ENCODE assay signal across 31 mouse cellular contexts in genomic region chr3:121715336-121715735, GRCm38 (mm10). TPM values are rescaled to one million over a fixed set of nuclear protein-coding genes. Genes with fewer than 3 reads are reported as not detected.
DNase-seq lines count a peak whose midpoint lies in the region; ATAC-seq and TF ChIP-seq lines count a peak whose summit lies in the region.
"Had no signal": no experiment of that assay in that cellular context is flagged by ENCODE, and none has a peak within 500 bp of the region (broad histone marks: within the 10 kb centered on the region; RNA-seq: fewer than 3 reads in every experiment).

No protein-coding gene starts in this region.

- no peak overlapping the region for H3K4me2 ChIP-seq in midbrain, postnatal 0 days (ENCODE audit: low read depth, low read length, poor library complexity, severe bottlenecking)
- no peak overlapping the region for H3K4me2 ChIP-seq in midbrain, embryonic 15.5 days
- no peak overlapping the region for H3K4me2 ChIP-seq in forebrain, embryonic 15.5 days (replicated peaks)
- H3K4me2 ChIP-seq: embryonic facial prominence, embryonic 12.5 days; embryonic facial prominence, embryonic 15.5 days; heart, embryonic 11.5 days; hindbrain, embryonic 12.5 days; hindbrain, embryonic 15.5 days; intestine, embryonic 15.5 days had no signal

- no peaks in the 10 kb centered on the region for H3K36me3 ChIP-seq in heart, embryonic 10.5 days
- no peaks in the 10 kb centered on the region for H3K36me3 ChIP-seq in midbrain, postnatal 0 days (ENCODE audit: insufficient read depth, low read length)
- no peaks in the 10 kb centered on the region for H3K36me3 ChIP-seq in midbrain, embryonic 15.5 days (replicated peaks)
- H3K36me3 ChIP-seq in forebrain, embryonic 15.5 days: no peaks in the 10 kb centered on the region
- H3K36me3 ChIP-seq: embryonic facial prominence, embryonic 12.5 days; embryonic facial prominence, embryonic 15.5 days; hindbrain, embryonic 12.5 days; hindbrain, embryonic 15.5 days; intestine, embryonic 15.5 days had no signal

- DNase-seq in heart, embryonic 10.5 days (ENCODE audit: low spot score): peak; percentile 57
- DNase-seq in heart, postnatal 36 days: no peak
- DNase-seq in midbrain, postnatal 0 days (ENCODE audit: low spot score): no peak
- DNase-seq: adrenal gland, adult 8-10 months; adrenal gland, postnatal 25 days; cerebellum, adult 18-20 months; cerebellum, postnatal 10 days; cerebellum, postnatal 36 days; gastrocnemius, postnatal 25 days; heart, adult 2 months; heart, postnatal 4 days; kidney, adult 11 months had no signal

- H3K27me3 ChIP-seq in heart, embryonic 10.5 days (ENCODE audit: insufficient read depth, poor library complexity, severe bottlenecking): no peaks in the 10 kb centered on the region
- H3K27me3 ChIP-seq in midbrain, postnatal 0 days (ENCODE audit: insufficient read depth, low read length): no peaks in the 10 kb centered on the region
- H3K27me3 ChIP-seq in midbrain, embryonic 15.5 days (replicated peaks): no peaks in the 10 kb centered on the region
- H3K27me3 ChIP-seq in forebrain, embryonic 15.5 days: no peaks in the 10 kb centered on the region
- H3K27me3 ChIP-seq: embryonic facial prominence, embryonic 12.5 days; embryonic facial prominence, embryonic 15.5 days; hindbrain, embryonic 15.5 days had no signal

- H3K4me3 ChIP-seq in heart, embryonic 10.5 days: no peak overlapping the region
- no peak overlapping the region for H3K4me3 ChIP-seq in midbrain, postnatal 0 days (ENCODE audit: low read depth, low read length)
- H3K4me3 ChIP-seq in midbrain, embryonic 15.5 days: no peak overlapping the region
- H3K4me3 ChIP-seq in cortical plate, adult 2 months (ENCODE audit: insufficient read depth, low read length): no peak overlapping the region
- no peak overlapping the region for H3K4me3 ChIP-seq in forebrain, embryonic 15.5 days
- H3K4me3 ChIP-seq: embryonic facial prominence, embryonic 12.5 days; embryonic facial prominence, embryonic 15.5 days; heart, adult 2 months; hindbrain, embryonic 12.5 days; hindbrain, embryonic 15.5 days; intestine, embryonic 15.5 days had no signal

- H3K9ac ChIP-seq in midbrain, postnatal 0 days (replicated peaks; ENCODE audit: low read length, poor library complexity, severe bottlenecking): no peak overlapping the region
- H3K9ac ChIP-seq in midbrain, embryonic 15.5 days: no peak overlapping the region
- no peak overlapping the region for H3K9ac ChIP-seq in forebrain, embryonic 15.5 days (replicated peaks)
- H3K9ac ChIP-seq: embryonic facial prominence, embryonic 12.5 days; embryonic facial prominence, embryonic 15.5 days; hindbrain, embryonic 12.5 days; hindbrain, embryonic 15.5 days; intestine, embryonic 15.5 days had no signal

- TF ChIP-seq CTCF in midbrain, postnatal 0 days (IDR thresholded peaks at IDR 0.05): no peak
- TF ChIP-seq CTCF in cortical plate, adult 2 months (IDR thresholded peaks at IDR 0.05; ENCODE audit: extremely low read depth, insufficient read depth, low read length): no peak

- intact Hi-C loops in heart, postnatal 36 days (cut with DNase I): no loop called here

- H3K27ac ChIP-seq in heart, embryonic 10.5 days: no peak overlapping the region
- H3K27ac ChIP-seq in midbrain, postnatal 0 days (ENCODE audit: low read depth, low read length): 0 out of 2 replicates have a peak overlapping the region, but pooled peaks have one; percentile 43
- H3K27ac ChIP-seq in midbrain, embryonic 15.5 days: no peak overlapping the region
- H3K27ac ChIP-seq in cortical plate, adult 2 months (ENCODE audit: insufficient read depth, low read length): peak overlapping the region; percentile 58
- no peak overlapping the region for H3K27ac ChIP-seq in forebrain, embryonic 15.5 days (replicated peaks)
- H3K27ac ChIP-seq: embryonic facial prominence, embryonic 12.5 days; embryonic facial prominence, embryonic 15.5 days; heart, adult 2 months; hindbrain, embryonic 12.5 days; intestine, embryonic 15.5 days had no signal

- no peaks in the 10 kb centered on the region for H3K9me3 ChIP-seq in heart, embryonic 10.5 days
- no peaks in the 10 kb centered on the region for H3K9me3 ChIP-seq in midbrain, postnatal 0 days (ENCODE audit: low read length)
- H3K9me3 ChIP-seq in midbrain, embryonic 15.5 days: no peaks in the 10 kb centered on the region
- no peaks in the 10 kb centered on the region for H3K9me3 ChIP-seq in forebrain, embryonic 15.5 days
- H3K9me3 ChIP-seq: embryonic facial prominence, embryonic 12.5 days; embryonic facial prominence, embryonic 15.5 days; hindbrain, embryonic 12.5 days; hindbrain, embryonic 15.5 days; intestine, embryonic 15.5 days had no signal

- H3K4me1 ChIP-seq in heart, embryonic 10.5 days: peaks cover 40% of the 10 kb centered on the region
- peaks cover 3% of the 10 kb centered on the region; the same call in 1 of the 2 replicates for H3K4me1 ChIP-seq in midbrain, postnatal 0 days (ENCODE audit: insufficient read depth, low read length)
- no peaks in the 10 kb centered on the region for H3K4me1 ChIP-seq in midbrain, embryonic 15.5 days
- peaks cover 2% of the 10 kb centered on the region for H3K4me1 ChIP-seq in cortical plate, adult 2 months (ENCODE audit: control insufficient read depth, insufficient read depth, low read length)
- H3K4me1 ChIP-seq in forebrain, embryonic 15.5 days: peaks cover 4% of the 10 kb centered on the region; the same call in 1 of the 2 replicates
- H3K4me1 ChIP-seq: embryonic facial prominence, embryonic 12.5 days; hindbrain, embryonic 12.5 days had no signal

- TF ChIP-seq POLR2A in cortical plate, adult 2 months (IDR thresholded peaks at IDR 0.05; ENCODE audit: extremely low read depth, insufficient read depth, low read length): no peak

- no peak for ATAC-seq in midbrain, postnatal 0 days (ENCODE audit: low FRiP score)
- ATAC-seq in midbrain, embryonic 15.5 days (replicated peaks): no peak
- ATAC-seq in forebrain, embryonic 15.5 days (replicated peaks): no peak
- ATAC-seq: CD4-positive, CD25-positive, alpha-beta regulatory T cell, adult 4 months; forebrain, embryonic 14.5 days; intestine, embryonic 15.5 days had no signal

RNA-seq across cellular contexts. Expression of gene F3, which starts 8.0 kb away (rescaled TPM):
- 9.2 TPM in 2 replicates for polyA plus RNA-seq in heart, embryonic 10.5 days (2016; fragmentation: Nextera tagmentation; extraction: Ambion mirVana)
- total RNA-seq in heart, postnatal 36 days (2021): 10 to 100 TPM; 23.7 to 30.5 TPM
- total RNA-seq in midbrain, postnatal 0 days (2014; rRNA removed): 12.6 and 15.6 TPM in 2 replicates
- 16.5 and 16.7 TPM in 2 replicates for polyA plus RNA-seq in midbrain, postnatal 0 days (2015; fragmentation: Nextera tagmentation; extraction: Ambion mirVana)
- polyA plus RNA-seq in midbrain, embryonic 15.5 days (2015; fragmentation: Nextera tagmentation; extraction: Ambion mirVana): 7.3 and 9.1 TPM in 2 replicates
- 76.7 and 88.6 TPM in 2 replicates for polyA plus RNA-seq in cortical plate, adult 2 months (2012; rRNA removed)
- 8.3 and 8.9 TPM in 2 replicates for polyA plus RNA-seq in forebrain, embryonic 15.5 days (2015; fragmentation: Nextera tagmentation; extraction: Ambion mirVana)
- total RNA-seq: MEL had no signal
- polyA plus RNA-seq: CD4-positive, CD25-positive, alpha-beta regulatory T cell, adult 4 months had no signal

RNA-seq across cellular contexts. Expression of gene 4930432M17Rik, which starts 44.8 kb away (rescaled TPM):
- polyA plus RNA-seq in heart, embryonic 10.5 days (2016; fragmentation: Nextera tagmentation; extraction: Ambion mirVana): not detected in 2 replicates
- total RNA-seq in heart, postnatal 36 days (2021): not detected
- not detected in 2 replicates for total RNA-seq in midbrain, postnatal 0 days (2014; rRNA removed)
- not detected in 2 replicates for polyA plus RNA-seq in midbrain, postnatal 0 days (2015; fragmentation: Nextera tagmentation; extraction: Ambion mirVana)
- polyA plus RNA-seq in midbrain, embryonic 15.5 days (2015; fragmentation: Nextera tagmentation; extraction: Ambion mirVana): not detected in 2 replicates
- not detected in 2 replicates for polyA plus RNA-seq in cortical plate, adult 2 months (2012; rRNA removed)
- polyA plus RNA-seq in forebrain, embryonic 15.5 days (2015; fragmentation: Nextera tagmentation; extraction: Ambion mirVana): not detected in 2 replicates
- total RNA-seq: adrenal gland, adult 8-10 months; adrenal gland, postnatal 25 days; gastrocnemius, adult 8-10 months; gastrocnemius, postnatal 25 days; heart, adult 2 months; heart, postnatal 4 days; MEL had no signal
- polyA plus RNA-seq: brain, embryonic 14.5 days; C2C12; CD4-positive, CD25-positive, alpha-beta regulatory T cell, adult 4 months; embryonic facial prominence, embryonic 12.5 days; embryonic facial prominence, embryonic 15.5 days; forebrain, embryonic 11.5 days; forebrain, embryonic 14.5 days; gonadal fat pad, adult 2 months; heart, adult 2 months; heart, embryonic 11.5 days; heart, embryonic 14.5 days; heart, postnatal 0 days; hindbrain, embryonic 12.5 days; hindbrain, embryonic 15.5 days; intestine, embryonic 15.5 days had no signal

Comparison
In these comparisons a context has a peak if more than half of its experiments do, and no peak if none do; other contexts are left out.
1. H3K27ac ChIP-seq: peak in midbrain, postnatal 0 days (single experiment) and cortical plate, adult 2 months (single experiment); none in heart, embryonic 10.5 days (single experiment), midbrain, embryonic 15.5 days (single experiment) and forebrain, embryonic 15.5 days (single experiment).